Comparison of ENCODE assay signal across 18 mouse cellular contexts in genomic region chr3:88628766-88629165, GRCm38 (mm10). TPM values are rescaled to one million over a fixed set of nuclear protein-coding genes. Genes with fewer than 3 reads are reported as not detected.
DNase-seq lines count a peak whose midpoint lies in the region; ATAC-seq and TF ChIP-seq lines count a peak whose summit lies in the region.
"Had no signal": no experiment of that assay in that cellular context is flagged by ENCODE, and none has a peak within 500 bp of the region (broad histone marks: within the 10 kb centered on the region; RNA-seq: fewer than 3 reads in every experiment).

No protein-coding gene starts in this region.

- H3K27ac ChIP-seq in heart, adult 2 months, result peak overlapping the region; percentile 36
- 0 out of 2 replicates have a peak overlapping the region, but pooled peaks have one; percentile 18 for H3K27ac ChIP-seq in hindbrain, embryonic 13.5 days
- H3K27ac ChIP-seq in hindbrain, embryonic 16.5 days (ENCODE audit: low read depth, low read length), result no peak overlapping the region
- H3K27ac ChIP-seq in lung, embryonic 15.5 days, result peak overlapping the region; percentile 53
- H3K27ac ChIP-seq: forebrain, embryonic 13.5 days; limb, embryonic 10.5 days; midbrain, embryonic 12.5 days had no signal

- peaks cover 18% of the 10 kb centered on the region for H3K36me3 ChIP-seq in heart, adult 2 months (ENCODE audit: control insufficient read depth, insufficient read depth, low read length)
- peaks cover 62% of the 10 kb centered on the region for H3K36me3 ChIP-seq in hindbrain, embryonic 13.5 days
- H3K36me3 ChIP-seq in hindbrain, embryonic 16.5 days (ENCODE audit: control insufficient read depth, insufficient read depth, low read length), result peaks cover 38% of the 10 kb centered on the region
- H3K36me3 ChIP-seq in lung, embryonic 15.5 days, result peaks cover 48% of the 10 kb centered on the region
- H3K36me3 ChIP-seq in myocyte (ENCODE audit: control insufficient read depth, insufficient read depth), result peaks cover 49% of the 10 kb centered on the region

- no peak overlapping the region for H3K9ac ChIP-seq in heart, adult 2 months (ENCODE audit: low read depth, low read length)
- H3K9ac ChIP-seq in hindbrain, embryonic 13.5 days, result no peak overlapping the region
- no peak overlapping the region for H3K9ac ChIP-seq in hindbrain, embryonic 16.5 days (ENCODE audit: low read depth, low read length)
- H3K9ac ChIP-seq in lung, embryonic 15.5 days, result no peak overlapping the region
- H3K9ac ChIP-seq: forebrain, embryonic 13.5 days; midbrain, embryonic 12.5 days had no signal

- no peak overlapping the region for H3ac ChIP-seq in myocyte (ENCODE audit: control insufficient read depth, insufficient read length)

- H3K79me2 ChIP-seq in heart, adult 2 months (replicated peaks; ENCODE audit: control insufficient read depth, insufficient read depth, low read length), result peaks cover 12% of the 10 kb centered on the region
- H3K79me2 ChIP-seq in myocyte (ENCODE audit: control insufficient read depth, insufficient read depth), result peaks cover 91% of the 10 kb centered on the region

- no peaks in the 10 kb centered on the region for H3K9me3 ChIP-seq in hindbrain, embryonic 13.5 days
- H3K9me3 ChIP-seq in hindbrain, embryonic 16.5 days (ENCODE audit: control insufficient read depth, low read length), result no peaks in the 10 kb centered on the region
- H3K9me3 ChIP-seq in lung, embryonic 15.5 days, result no peaks in the 10 kb centered on the region
- H3K9me3 ChIP-seq: forebrain, embryonic 13.5 days; limb, embryonic 10.5 days; midbrain, embryonic 12.5 days had no signal

- no peak for DNase-seq in heart, adult 2 months
- no peak for DNase-seq in heart, postnatal 10 days
- DNase-seq in lung, postnatal 4 days, result no peak
- DNase-seq: kidney, postnatal 25 days; thymus, adult 2 months had no signal

- H3K4me1 ChIP-seq in heart, adult 2 months (ENCODE audit: control insufficient read depth, insufficient read depth, low read length), result peaks cover 55% of the 10 kb centered on the region
- H3K4me1 ChIP-seq in hindbrain, embryonic 13.5 days (replicated peaks), result peaks cover 72% of the 10 kb centered on the region
- peaks cover 33% of the 10 kb centered on the region for H3K4me1 ChIP-seq in hindbrain, embryonic 16.5 days (ENCODE audit: control insufficient read depth, insufficient read depth, low read depth, low read length)
- peaks cover 73% of the 10 kb centered on the region for H3K4me1 ChIP-seq in lung, embryonic 15.5 days

- no peak for TF ChIP-seq POLR2A in heart, adult 2 months (IDR thresholded peaks at IDR 0.05; ENCODE audit: insufficient read depth, low read depth, low read length)
- no peak for TF ChIP-seq POLR2A in myocyte (IDR thresholded peaks at IDR 0.05; ENCODE audit: insufficient read length, low read depth)

- H3K4me2 ChIP-seq in hindbrain, embryonic 13.5 days, result no peak overlapping the region
- H3K4me2 ChIP-seq in hindbrain, embryonic 16.5 days (ENCODE audit: low read length), result no peak overlapping the region
- H3K4me2 ChIP-seq in lung, embryonic 15.5 days, result no peak overlapping the region
- peak overlapping the region; percentile 96 for H3K4me2 ChIP-seq in myocyte (ENCODE audit: low read depth)
- H3K4me2 ChIP-seq: forebrain, embryonic 13.5 days; midbrain, embryonic 12.5 days had no signal

- TF ChIP-seq CTCF in heart, adult 2 months (IDR thresholded peaks at IDR 0.05), result no peak

- no peak for TF ChIP-seq EP300 in heart, adult 2 months (IDR thresholded peaks at IDR 0.05; ENCODE audit: insufficient read depth, low read depth, low read length)

- no peaks in the 10 kb centered on the region for H3K27me3 ChIP-seq in heart, adult 2 months (ENCODE audit: control insufficient read depth, insufficient read depth, low read length)
- no peaks in the 10 kb centered on the region for H3K27me3 ChIP-seq in hindbrain, embryonic 13.5 days
- H3K27me3 ChIP-seq in hindbrain, embryonic 16.5 days (replicated peaks; ENCODE audit: control insufficient read depth, insufficient read depth, low read length), result no peaks in the 10 kb centered on the region
- no peaks in the 10 kb centered on the region for H3K27me3 ChIP-seq in lung, embryonic 15.5 days
- H3K27me3 ChIP-seq in myocyte (ENCODE audit: control insufficient read depth, insufficient read depth, insufficient read length), result no peaks in the 10 kb centered on the region
- H3K27me3 ChIP-seq: forebrain, embryonic 13.5 days; midbrain, embryonic 12.5 days had no signal

- intact Hi-C loops in heart, adult 2 months (cut with DNase I), result no loop called here
- intact Hi-C loops in heart, postnatal 10 days (cut with DNase I), result no loop called here

- 37% methylated on average over 4 of the region's 4 CpGs for WGBS in heart, adult 2 months
- WGBS in hindbrain, embryonic 13.5 days, result 88% methylated on average over 4 of the region's 4 CpGs
- WGBS in hindbrain, embryonic 16.5 days, result 77% methylated on average over 4 of the region's 4 CpGs
- 42% methylated on average over 4 of the region's 4 CpGs for WGBS in lung, embryonic 15.5 days

- H3K4me3 ChIP-seq in heart, adult 2 months, result no peak overlapping the region
- H3K4me3 ChIP-seq in hindbrain, embryonic 13.5 days, result no peak overlapping the region
- no peak overlapping the region for H3K4me3 ChIP-seq in hindbrain, embryonic 16.5 days (ENCODE audit: low read length)
- H3K4me3 ChIP-seq in lung, embryonic 15.5 days, result no peak overlapping the region
- no peak overlapping the region for H3K4me3 ChIP-seq in myocyte
- H3K4me3 ChIP-seq: forebrain, embryonic 13.5 days; limb, embryonic 10.5 days; midbrain, embryonic 12.5 days had no signal

- ATAC-seq in hindbrain, embryonic 13.5 days (ENCODE audit: low FRiP score), result no peak
- ATAC-seq in hindbrain, embryonic 16.5 days, result no peak
- ATAC-seq in lung, embryonic 15.5 days (ENCODE audit: borderline replicate concordance, extremely low read depth, low FRiP score, low TSS enrichment), result peak; percentile 37; the same call in 1 of the 2 replicates
- ATAC-seq: forebrain, embryonic 13.5 days; intestine, postnatal 0 days had no signal

TF ChIP-seq in myocyte, 11 proteins besides CTCF, POLR2A, EP300 and RAD21:
- TF ChIP-seq CEBPB (IDR thresholded peaks at IDR 0.05; ENCODE audit: insufficient read depth, poor library complexity, severe bottlenecking), result no peak
- no peak for TF ChIP-seq SRF (IDR thresholded peaks at IDR 0.05; ENCODE audit: control insufficient read depth, insufficient read length, low read depth)
- no peak for TF ChIP-seq USF1 (IDR thresholded peaks at IDR 0.05; ENCODE audit: low read depth)
- TF ChIP-seq MYOD1 (IDR thresholded peaks at IDR 0.05; ENCODE audit: control insufficient read depth in 1 of 3, insufficient read length in 2 of 3, low read depth in 2 of 3), result no peak
- TF ChIP-seq E2F4 (IDR thresholded peaks at IDR 0.05; ENCODE audit: insufficient read depth), result no peak
- no peak for TF ChIP-seq REST (IDR thresholded peaks at IDR 0.05; ENCODE audit: insufficient read depth, insufficient read length)
- TF ChIP-seq TCF12 (IDR thresholded peaks at IDR 0.05; ENCODE audit: insufficient read depth, poor library complexity, severe bottlenecking), result no peak
TF ChIP-seq in myocyte: peak in this region for 0.

RNA-seq across cellular contexts. Expression of gene Arhgef2, which starts 23.0 kb away (rescaled TPM):
- 10 to 100 TPM; 37.3 to 37.5 TPM for total RNA-seq in heart, adult 2 months (2021)
- polyA plus RNA-seq in heart, adult 2 months (2012; rRNA removed), result 51.0 and 53.4 TPM in 2 replicates
- 10 to 100 TPM; 89.5 to 96.3 TPM for total RNA-seq in heart, postnatal 10 days (2021)
- polyA plus RNA-seq in hindbrain, embryonic 13.5 days (2015; fragmentation: Nextera tagmentation; extraction: Ambion mirVana), result 160 and 165 TPM in 2 replicates
- polyA plus RNA-seq in hindbrain, embryonic 16.5 days (2015; fragmentation: Nextera tagmentation; extraction: Ambion mirVana), result 79.0 and 104 TPM in 2 replicates
- polyA plus RNA-seq in lung, embryonic 15.5 days (2015; fragmentation: Nextera tagmentation; extraction: Ambion mirVana), result 105 and 116 TPM in 2 replicates
- polyA plus RNA-seq in myocyte (2012; fragmentation: generic; extraction: Trizol), result 361 TPM

RNA-seq across cellular contexts. Expression of gene Rxfp4, which starts 24.2 kb away (rescaled TPM):
- not detected for total RNA-seq in heart, adult 2 months (2021)
- polyA plus RNA-seq in heart, adult 2 months (2012; rRNA removed), result 0.41 TPM in 1 of 2 replicates, not detected in the other
- not detected for total RNA-seq in heart, postnatal 10 days (2021)
- polyA plus RNA-seq in hindbrain, embryonic 13.5 days (2015; fragmentation: Nextera tagmentation; extraction: Ambion mirVana), result not detected in 2 replicates
- not detected in 2 replicates for polyA plus RNA-seq in hindbrain, embryonic 16.5 days (2015; fragmentation: Nextera tagmentation; extraction: Ambion mirVana)
- polyA plus RNA-seq in lung, embryonic 15.5 days (2015; fragmentation: Nextera tagmentation; extraction: Ambion mirVana), result not detected in 2 replicates
- polyA plus RNA-seq in myocyte (2012; fragmentation: generic; extraction: Trizol), result not detected
- total RNA-seq: common myeloid progenitor, adult 5-6 weeks; hematopoietic stem cell, adult 5-6 weeks; layer of hippocampus, postnatal 14 days had no signal
- polyA plus RNA-seq: forebrain, embryonic 13.5 days; intestine, postnatal 0 days; limb, embryonic 10.5 days; liver, embryonic 16.5 days; midbrain, embryonic 12.5 days; stomach, embryonic 14.5 days; thymus, adult 2 months had no signal

RNA-seq across cellular contexts. Expression of gene Ssr2, which starts 53.1 kb away (rescaled TPM):
- 10 to 100 TPM; 65.3 to 67.6 TPM for total RNA-seq in heart, adult 2 months (2021)
- 80.0 and 115 TPM in 2 replicates for polyA plus RNA-seq in heart, adult 2 months (2012; rRNA removed)
- total RNA-seq in heart, postnatal 10 days (2021), result 100 to 1,000 TPM; 127 to 130 TPM
- polyA plus RNA-seq in hindbrain, embryonic 13.5 days (2015; fragmentation: Nextera tagmentation; extraction: Ambion mirVana), result 154 and 163 TPM in 2 replicates
- 133 and 167 TPM in 2 replicates for polyA plus RNA-seq in hindbrain, embryonic 16.5 days (2015; fragmentation: Nextera tagmentation; extraction: Ambion mirVana)
- polyA plus RNA-seq in lung, embryonic 15.5 days (2015; fragmentation: Nextera tagmentation; extraction: Ambion mirVana), result 290 and 301 TPM in 2 replicates
- 294 TPM for polyA plus RNA-seq in myocyte (2012; fragmentation: generic; extraction: Trizol)

RNA-seq across cellular contexts. Expression of gene Khdc4, which starts 56.8 kb away (rescaled TPM):
- 10 to 100 TPM; 24.9 to 25.7 TPM for total RNA-seq in heart, adult 2 months (2021)
- 29.9 and 46.1 TPM in 2 replicates for polyA plus RNA-seq in heart, adult 2 months (2012; rRNA removed)
- 10 to 100 TPM; 39.5 to 42.9 TPM for total RNA-seq in heart, postnatal 10 days (2021)
- polyA plus RNA-seq in hindbrain, embryonic 13.5 days (2015; fragmentation: Nextera tagmentation; extraction: Ambion mirVana), result 97.7 and 99.4 TPM in 2 replicates
- polyA plus RNA-seq in hindbrain, embryonic 16.5 days (2015; fragmentation: Nextera tagmentation; extraction: Ambion mirVana), result 70.2 and 81.8 TPM in 2 replicates
- 90.7 and 93.1 TPM in 2 replicates for polyA plus RNA-seq in lung, embryonic 15.5 days (2015; fragmentation: Nextera tagmentation; extraction: Ambion mirVana)
- 17.2 TPM for polyA plus RNA-seq in myocyte (2012; fragmentation: generic; extraction: Trizol)
